Mouse (Mus musculus): ENCODE measurements at regions not wholly inside any gene's neighbourhood (a gene's known extent, or its start where the extent isn't known, plus 50 kb on each side); places are given as distances from the start of the nearest gene placed in this dataset.
"Not testable (repeated sequence)": the region's sequence is repeated elsewhere in the genome, so short reads cannot be mapped to it uniquely, and the experiment has no call there.

DNA sequence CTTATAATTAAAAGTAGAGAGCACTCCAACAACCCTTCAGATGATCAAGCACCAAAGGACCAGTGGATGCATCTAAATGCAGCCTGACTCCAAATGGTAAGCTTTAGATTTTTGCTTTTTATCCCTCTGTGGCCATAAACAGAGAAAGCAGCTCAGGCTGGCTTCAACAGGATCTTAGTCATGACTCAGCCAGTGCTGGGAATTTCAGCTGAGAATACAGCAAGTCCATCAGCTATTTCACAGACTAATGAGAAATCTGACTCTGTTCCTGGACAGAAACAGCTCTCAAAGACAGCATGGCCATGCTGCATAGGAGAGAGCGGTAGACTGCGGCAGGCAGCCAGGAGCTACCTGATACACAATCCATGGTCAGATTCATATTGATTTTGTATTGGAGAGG lies 1800.4 kb upstream of the 5930422O12Rik start:
- no peak overlapping the region for H3K9ac ChIP-seq
- ATAC-seq (replicated peaks; ENCODE audit: insufficient number of reproducible peaks, insufficient read depth, low FRiP score, low read depth), result no peak
- H3K9me3 ChIP-seq (replicated peaks), result no peaks in the 10 kb centered on the region
- WGBS, result 85% methylated on average over 2 of the region's 2 CpGs
- H3K4me1 ChIP-seq (replicated peaks), result no peaks in the 10 kb centered on the region
- no peaks in the 10 kb centered on the region for H3K36me3 ChIP-seq
- no peaks in the 10 kb centered on the region for H3K27me3 ChIP-seq
- H3K4me2 ChIP-seq, result no peak overlapping the region
- no peak overlapping the region for H3K27ac ChIP-seq
- H3K4me3 ChIP-seq, result no peak overlapping the region

DNA sequence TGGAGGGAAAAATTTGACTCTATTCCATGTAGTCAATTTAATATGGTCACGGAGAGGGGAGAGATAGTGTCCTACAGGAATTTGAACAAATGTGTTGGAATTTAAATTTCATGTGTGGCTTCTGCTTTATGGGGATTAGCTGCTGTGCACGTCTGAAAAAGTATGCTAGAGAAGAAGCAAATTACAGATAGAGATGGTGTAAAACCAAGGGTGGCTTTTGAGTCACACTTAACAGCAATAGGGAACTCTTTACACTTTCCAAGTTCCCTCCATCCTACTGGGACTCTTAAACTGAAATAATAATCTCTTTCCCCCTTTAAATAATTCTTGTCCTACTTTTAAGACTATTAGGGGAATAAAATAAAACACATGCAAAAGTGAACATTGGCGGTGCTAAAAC lies 1790.1 kb upstream of the 5930422O12Rik start:
- no peak for ATAC-seq (replicated peaks; ENCODE audit: insufficient number of reproducible peaks, insufficient read depth, low FRiP score, low read depth)
- no peaks in the 10 kb centered on the region for H3K9me3 ChIP-seq (replicated peaks)
- no peaks in the 10 kb centered on the region for H3K36me3 ChIP-seq
- no peaks in the 10 kb centered on the region for H3K4me1 ChIP-seq (replicated peaks)
- no peak overlapping the region for H3K4me2 ChIP-seq
- no peak overlapping the region for H3K9ac ChIP-seq
- 66% methylated on average over 3 of the region's 3 CpGs for WGBS
- H3K27ac ChIP-seq, result no peak overlapping the region
- no peaks in the 10 kb centered on the region for H3K27me3 ChIP-seq
- no peak overlapping the region for H3K4me3 ChIP-seq

DNA sequence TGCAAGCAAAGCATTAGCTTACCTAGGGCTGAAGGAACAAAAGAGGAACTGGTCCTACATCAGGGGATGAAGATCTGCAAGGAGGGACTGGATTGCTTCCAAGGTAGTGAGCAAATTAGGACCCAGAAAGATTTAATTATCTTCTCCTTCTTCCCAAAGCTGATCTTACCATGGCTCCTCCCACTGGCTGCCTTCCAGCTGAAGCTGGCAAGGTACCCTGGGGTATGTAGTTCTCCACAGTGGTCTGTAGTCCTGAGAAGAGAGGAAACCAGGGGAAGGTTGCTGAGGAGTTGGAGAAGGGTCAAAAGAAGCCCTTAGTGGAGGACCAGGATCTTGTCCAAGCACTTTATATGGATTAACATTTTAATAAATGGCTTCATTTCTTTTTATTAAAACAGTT lies 1764.8 kb upstream of the 5930422O12Rik start:
- no peak for ATAC-seq (replicated peaks; ENCODE audit: insufficient number of reproducible peaks, insufficient read depth, low FRiP score, low read depth)
- Histone ChIP-seq H3K36me3 (no peaks in the 10 kb centered on the region), H3K27ac (no peak overlapping the region), H3K9me3 (replicated peaks) (no peaks in the 10 kb centered on the region), H3K4me2 (no peak overlapping the region), H3K9ac (no peak overlapping the region), H3K4me1 (replicated peaks) (no peaks in the 10 kb centered on the region), H3K27me3 (no peaks in the 10 kb centered on the region), H3K4me3 (no peak overlapping the region)

DNA sequence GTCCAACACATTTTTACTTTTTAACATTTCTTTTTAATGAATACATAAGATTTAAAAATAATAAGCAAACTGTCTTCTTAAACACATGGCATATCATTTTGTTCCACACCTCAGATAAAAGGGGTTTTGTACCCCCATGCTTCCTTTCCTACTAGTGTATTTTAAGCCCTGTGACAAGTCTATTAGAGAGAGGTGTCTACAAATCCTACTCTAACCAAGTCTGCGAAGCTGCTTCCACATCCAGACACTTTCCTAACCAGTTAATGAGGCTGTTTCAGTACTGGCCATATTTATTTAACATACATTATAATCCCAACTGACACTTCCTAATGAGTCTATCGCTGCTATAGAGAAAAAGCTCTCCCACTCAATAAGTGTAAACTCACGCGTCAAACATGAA lies 1763.0 kb upstream of the 5930422O12Rik start:
- Histone ChIP-seq H3K4me2 (no peak overlapping the region), H3K4me1 (replicated peaks) (no peaks in the 10 kb centered on the region), H3K9me3 (replicated peaks) (no peaks in the 10 kb centered on the region), H3K27ac (no peak overlapping the region), H3K4me3 (no peak overlapping the region), H3K9ac (no peak overlapping the region), H3K36me3 (no peaks in the 10 kb centered on the region), H3K27me3 (no peaks in the 10 kb centered on the region)
- ATAC-seq (replicated peaks; ENCODE audit: insufficient number of reproducible peaks, insufficient read depth, low FRiP score, low read depth), result no peak
- WGBS, result 78% methylated on average over 4 of the region's 4 CpGs

DNA sequence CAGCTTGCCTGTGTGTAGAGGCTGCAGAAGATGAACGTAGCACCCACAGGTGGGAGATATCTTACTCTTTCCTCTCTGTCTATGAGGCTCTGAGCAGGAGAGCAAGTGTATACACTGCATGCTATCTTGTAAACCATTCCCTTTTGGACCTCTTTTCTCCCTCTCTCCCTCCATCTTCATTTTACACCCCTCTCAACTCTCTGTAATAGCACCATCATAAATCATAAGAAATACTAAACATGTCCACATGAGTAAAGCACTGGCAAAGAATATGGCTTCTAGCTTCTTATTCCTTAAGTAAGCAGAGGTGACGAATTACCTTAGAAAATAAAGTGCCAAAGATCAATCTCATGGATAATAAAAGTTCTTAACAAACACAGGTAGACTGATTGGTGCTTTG lies 1724.3 kb upstream of the 5930422O12Rik start:
- no peak for ATAC-seq (replicated peaks; ENCODE audit: insufficient number of reproducible peaks, insufficient read depth, low FRiP score, low read depth)
- no peak overlapping the region for H3K4me3 ChIP-seq
- WGBS, result 78% methylated on average over 2 of the region's 2 CpGs
- H3K27ac ChIP-seq, result no peak overlapping the region
- no peak overlapping the region for H3K4me2 ChIP-seq
- no peaks in the 10 kb centered on the region for H3K36me3 ChIP-seq
- H3K9me3 ChIP-seq (replicated peaks), result no peaks in the 10 kb centered on the region
- H3K4me1 ChIP-seq (replicated peaks), result no peaks in the 10 kb centered on the region
- no peak overlapping the region for H3K9ac ChIP-seq
- H3K27me3 ChIP-seq, result no peaks in the 10 kb centered on the region

DNA sequence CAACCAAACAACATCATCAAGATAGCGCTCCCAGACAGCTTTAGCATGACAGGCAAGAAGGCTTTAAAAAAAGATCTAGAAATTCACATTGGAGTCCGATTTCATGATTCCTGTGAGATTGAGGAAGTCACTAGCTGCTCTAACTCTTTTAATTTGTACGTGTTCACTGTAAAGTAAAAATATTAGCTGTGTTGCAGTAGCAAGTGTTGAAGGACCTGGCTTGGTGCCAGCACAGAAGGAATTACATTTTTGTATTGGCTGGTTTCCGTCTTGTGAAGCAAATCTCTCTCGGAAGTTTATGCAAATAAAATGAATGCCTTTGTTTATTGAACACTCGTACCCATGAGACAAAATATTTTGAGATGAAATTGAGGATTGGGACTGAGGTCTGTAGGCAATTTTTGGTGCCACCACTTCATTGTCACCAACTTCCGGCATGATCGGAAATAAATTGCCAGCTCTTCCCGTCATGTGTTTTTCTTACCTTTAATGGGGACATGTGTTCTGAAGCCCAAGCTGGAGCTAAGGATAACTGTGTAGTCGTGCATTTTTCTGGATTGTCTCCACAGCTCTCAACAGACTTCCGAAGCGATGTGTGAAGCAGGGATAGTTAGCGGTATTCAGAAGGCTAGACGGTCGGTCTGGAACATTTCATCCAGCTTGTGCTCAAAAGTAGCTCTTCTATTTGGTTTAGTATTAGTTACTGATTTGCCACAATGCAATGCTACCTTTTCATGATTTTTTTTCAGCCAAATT lies 1715.0 kb upstream of the 5930422O12Rik start:
- H3K4me2 ChIP-seq, result no peak overlapping the region
- no peaks in the 10 kb centered on the region for H3K36me3 ChIP-seq
- no peaks in the 10 kb centered on the region for H3K4me1 ChIP-seq (replicated peaks)
- 61% methylated on average over 15 of the region's 15 CpGs for WGBS
- no peaks in the 10 kb centered on the region for H3K27me3 ChIP-seq
- no peak overlapping the region for H3K27ac ChIP-seq
- ATAC-seq (replicated peaks; ENCODE audit: insufficient number of reproducible peaks, insufficient read depth, low FRiP score, low read depth), result no peak
- H3K9ac ChIP-seq, result no peak overlapping the region
- no peaks in the 10 kb centered on the region for H3K9me3 ChIP-seq (replicated peaks)
- no peak overlapping the region for H3K4me3 ChIP-seq

DNA sequence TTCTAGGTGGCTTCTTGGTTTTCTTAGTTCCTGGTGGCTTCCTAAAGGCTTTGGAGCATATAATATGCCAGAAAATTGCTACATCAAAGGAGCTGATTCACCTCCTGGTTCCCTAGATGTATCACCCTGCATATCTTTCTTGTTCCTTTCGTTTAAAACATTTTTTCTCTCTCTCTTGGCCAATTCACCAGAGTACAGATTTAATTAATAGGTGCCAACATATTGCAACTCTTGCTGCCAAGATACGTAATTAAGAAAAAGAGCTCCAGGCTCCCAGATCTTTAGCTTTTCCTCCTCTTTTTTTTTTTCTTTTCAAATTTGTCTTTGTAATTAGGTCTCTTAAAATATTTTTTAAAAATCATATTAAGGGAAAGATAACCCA lies 1714.4 kb upstream of the 5930422O12Rik start:
- Histone ChIP-seq H3K27ac (no peak overlapping the region), H3K4me3 (no peak overlapping the region), H3K4me1 (replicated peaks) (no peaks in the 10 kb centered on the region), H3K9me3 (replicated peaks) (no peaks in the 10 kb centered on the region), H3K27me3 (no peaks in the 10 kb centered on the region), H3K9ac (no peak overlapping the region), H3K36me3 (no peaks in the 10 kb centered on the region), H3K4me2 (no peak overlapping the region)
- ATAC-seq (replicated peaks; ENCODE audit: insufficient number of reproducible peaks, insufficient read depth, low FRiP score, low read depth), result no peak
- whole genome bisulfite sequencing, result 68% methylated on average over 2 of the region's 2 CpGs

DNA sequence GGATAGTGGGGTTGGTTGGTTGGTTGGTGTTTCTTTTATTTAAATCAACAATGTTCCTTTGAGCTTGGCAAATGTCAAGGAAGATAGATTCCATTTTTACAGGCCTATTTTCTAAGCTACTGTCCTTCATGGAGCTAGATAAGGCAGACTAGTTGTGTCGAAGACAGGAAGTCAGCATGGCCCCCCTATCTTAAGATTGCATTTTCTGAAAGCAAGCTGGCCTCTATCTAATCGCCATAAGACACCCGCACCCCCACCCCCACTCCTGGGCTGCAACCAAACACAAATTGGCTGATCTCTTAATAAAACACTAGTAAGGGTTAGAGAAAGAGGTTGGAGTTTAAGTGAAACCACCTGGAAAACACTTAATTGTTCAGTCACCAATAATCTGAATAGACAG lies 1708.5 kb upstream of the 5930422O12Rik start:
- H3K4me1 ChIP-seq (replicated peaks), result 0 out of 2 replicates have a peak, but pooled peaks cover 2% of the 10 kb centered on the region
- no peaks in the 10 kb centered on the region for H3K27me3 ChIP-seq
- WGBS, result 27% methylated on average over 3 of the region's 3 CpGs
- ATAC-seq (replicated peaks; ENCODE audit: insufficient number of reproducible peaks, insufficient read depth, low FRiP score, low read depth), result no peak
- no peak overlapping the region for H3K27ac ChIP-seq
- no peak overlapping the region for H3K4me2 ChIP-seq
- H3K9me3 ChIP-seq (replicated peaks), result no peaks in the 10 kb centered on the region
- no peak overlapping the region for H3K4me3 ChIP-seq
- no peak overlapping the region for H3K9ac ChIP-seq
- no peaks in the 10 kb centered on the region for H3K36me3 ChIP-seq

DNA sequence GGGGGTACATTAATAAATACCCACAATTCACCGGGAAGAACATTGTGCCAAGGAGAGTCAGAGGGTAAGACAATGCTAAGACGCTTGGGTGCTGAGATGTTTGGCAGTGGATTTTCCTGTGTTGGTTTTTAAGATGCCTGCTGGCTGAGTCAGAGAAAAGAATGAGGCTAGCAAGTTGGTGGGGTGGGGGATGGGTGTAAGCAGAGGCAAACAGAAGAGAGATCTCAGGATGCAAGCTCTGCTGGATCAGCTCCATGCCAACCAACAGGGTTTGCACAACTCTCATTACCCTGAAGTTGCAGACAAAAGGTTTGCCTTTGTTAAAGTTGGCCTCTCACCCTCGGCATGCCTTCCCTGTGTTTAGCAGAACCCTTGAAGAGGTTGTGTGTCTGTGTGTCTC lies 1707.9 kb upstream of the 5930422O12Rik start:
- H3K9ac ChIP-seq, result no peak overlapping the region
- 46% methylated on average over 3 of the region's 3 CpGs for WGBS
- H3K9me3 ChIP-seq (replicated peaks), result no peaks in the 10 kb centered on the region
- H3K4me1 ChIP-seq (replicated peaks), result 0 out of 2 replicates have a peak, but pooled peaks cover 4% of the 10 kb centered on the region
- no peak overlapping the region for H3K4me2 ChIP-seq
- H3K27ac ChIP-seq, result no peak overlapping the region
- no peak overlapping the region for H3K4me3 ChIP-seq
- no peaks in the 10 kb centered on the region for H3K36me3 ChIP-seq
- no peaks in the 10 kb centered on the region for H3K27me3 ChIP-seq
- no peak for ATAC-seq (replicated peaks; ENCODE audit: insufficient number of reproducible peaks, insufficient read depth, low FRiP score, low read depth)

DNA sequence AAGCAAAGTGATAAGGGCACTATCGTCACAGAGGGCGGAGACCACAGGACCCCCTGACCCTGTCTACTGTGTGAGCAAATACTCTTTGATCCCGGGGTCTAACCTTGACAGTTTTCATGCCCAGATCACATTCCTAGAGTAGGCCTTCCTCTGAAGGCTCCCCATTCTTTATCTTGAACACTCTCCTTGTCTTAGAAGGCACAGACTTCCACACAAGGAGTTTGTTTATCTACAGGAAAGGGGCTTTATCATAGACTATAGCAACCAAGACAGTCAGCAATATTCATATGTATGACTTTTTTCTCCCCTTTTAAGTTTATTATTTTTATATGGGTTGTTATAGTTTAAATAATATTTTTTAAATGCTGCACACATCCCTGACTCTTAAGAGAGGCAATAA lies 1703.1 kb upstream of the 5930422O12Rik start:
- Histone ChIP-seq H3K9ac (no peak overlapping the region), H3K4me2 (no peak overlapping the region), H3K27ac (no peak overlapping the region), H3K4me1 (replicated peaks) (0 out of 2 replicates have a peak, but pooled peaks cover 2% of the 10 kb centered on the region), H3K4me3 (no peak overlapping the region), H3K36me3 (no peaks in the 10 kb centered on the region), H3K27me3 (no peaks in the 10 kb centered on the region), H3K9me3 (replicated peaks) (no peaks in the 10 kb centered on the region)
- no peak for ATAC-seq (replicated peaks; ENCODE audit: insufficient number of reproducible peaks, insufficient read depth, low FRiP score, low read depth)
- WGBS, result 34% methylated on average over 3 of the region's 3 CpGs

DNA sequence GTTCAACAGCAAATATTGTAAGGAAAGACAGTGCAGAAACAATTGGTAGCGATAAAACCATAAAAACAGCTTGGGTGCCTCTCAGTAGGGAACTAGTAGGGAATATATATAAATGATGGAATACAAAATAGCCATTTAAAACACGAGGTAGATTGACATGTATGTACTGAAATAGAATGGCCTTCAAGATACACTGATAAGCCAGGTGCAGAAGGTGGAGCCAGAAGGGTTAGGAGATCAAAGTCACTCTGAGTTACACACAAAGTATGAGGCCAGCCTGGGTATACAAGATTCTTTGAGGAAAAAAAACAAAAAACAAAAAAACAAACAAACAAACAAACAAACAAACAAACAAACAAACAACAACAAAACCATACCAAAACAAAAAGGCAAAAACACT lies 1692.9 kb upstream of the 5930422O12Rik start:
- H3K9me3 ChIP-seq (replicated peaks), result no peaks in the 10 kb centered on the region
- ATAC-seq (replicated peaks; ENCODE audit: insufficient number of reproducible peaks, insufficient read depth, low FRiP score, low read depth), result no peak
- H3K36me3 ChIP-seq, result no peaks in the 10 kb centered on the region
- no peak overlapping the region for H3K9ac ChIP-seq
- H3K4me1 ChIP-seq (replicated peaks), result no peaks in the 10 kb centered on the region
- no peak overlapping the region for H3K4me2 ChIP-seq
- no peak overlapping the region for H3K27ac ChIP-seq
- no peak overlapping the region for H3K4me3 ChIP-seq
- H3K27me3 ChIP-seq, result no peaks in the 10 kb centered on the region
- WGBS, result 71% methylated on average over 2 of the region's 2 CpGs

DNA sequence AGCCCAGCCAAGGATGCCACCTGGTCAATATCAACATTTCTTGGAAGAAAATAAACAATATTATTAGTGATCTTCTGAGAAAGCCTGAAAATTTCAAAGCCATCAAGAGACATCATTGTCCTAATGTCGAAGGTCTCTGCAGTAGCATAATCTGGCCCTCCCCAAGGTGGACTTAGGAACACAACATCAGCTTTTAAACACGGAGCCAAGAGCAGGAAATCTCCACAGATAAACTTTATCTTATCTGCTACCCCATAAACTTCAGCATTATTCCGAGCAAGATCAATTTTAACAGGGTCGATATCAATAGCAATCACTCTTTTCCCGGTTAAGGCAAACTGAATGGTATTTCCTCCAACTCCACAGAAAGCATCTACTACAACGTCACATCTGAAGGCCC lies 1691.2 kb upstream of the 5930422O12Rik start:
- 61% methylated on average over 6 of the region's 6 CpGs for WGBS

More for the DNA sequence above, 1691.2 kb upstream of the 5930422O12Rik start:
- H3K4me1 ChIP-seq (replicated peaks); H3K27me3 ChIP-seq; H3K4me3 ChIP-seq; H3K4me2 ChIP-seq; H3K36me3 ChIP-seq; ATAC-seq (replicated peaks; ENCODE audit: insufficient number of reproducible peaks, insufficient read depth, low FRiP score, low read depth); H3K9ac ChIP-seq; H3K9me3 ChIP-seq (replicated peaks); H3K27ac ChIP-seq: not testable (repeated sequence)
